Mouse (Mus musculus): ENCODE measurements at regions not wholly inside any gene's neighbourhood (a gene's known extent, or its start where the extent isn't known, plus 50 kb on each side); places are given as distances from the start of the nearest gene placed in this dataset. TPM values are rescaled to one million over a fixed set of nuclear protein-coding genes. Genes with fewer than 3 reads are reported as not detected.

- H3K4me3 ChIP-seq (ENCODE audit: low read depth, low read length): no peak overlapping the region
- no peaks in the 10 kb centered on the region for H3K4me1 ChIP-seq (replicated peaks; ENCODE audit: control insufficient read depth, insufficient read depth, low read length)
- 48% methylated on average over 7 of the region's 7 CpGs for WGBS
Observed at GRCm38 (mm10) chr6:137931318-137931717, 148.4 kb downstream of the Slc15a5 start.

GRCm38 (mm10) chr6:137923364-137923763, 156.4 kb downstream of the Slc15a5 start:
- H3K9me3 ChIP-seq (ENCODE audit: control insufficient read depth, low read length): no peaks in the 10 kb centered on the region
- DNase-seq (ENCODE audit: low spot score) (no peak), ATAC-seq (replicated peaks; ENCODE audit: low FRiP score) (peak; percentile 53; the same call in 1 of the 2 replicates)
- H3K27ac ChIP-seq (ENCODE audit: low read depth, low read length): no peak overlapping the region
- no peaks in the 10 kb centered on the region for H3K36me3 ChIP-seq (ENCODE audit: control insufficient read depth, insufficient read depth, low read length)
- H3K4me1 ChIP-seq (replicated peaks; ENCODE audit: control insufficient read depth, insufficient read depth, low read length): no peaks in the 10 kb centered on the region
- no peaks in the 10 kb centered on the region for H3K27me3 ChIP-seq (ENCODE audit: control insufficient read depth, insufficient read depth, low read length)
- 45% methylated on average over 4 of the region's 4 CpGs for WGBS
- no peak overlapping the region for H3K9ac ChIP-seq (ENCODE audit: low read length)
- no peak overlapping the region for H3K4me3 ChIP-seq (ENCODE audit: low read depth, low read length)
- no peak overlapping the region for H3K4me2 ChIP-seq (ENCODE audit: low read depth, low read length, severe bottlenecking)

More at GRCm38 (mm10) chr6:137931318-137931717, 148.4 kb downstream of the Slc15a5 start:
- Histone ChIP-seq H3K27me3 (ENCODE audit: control insufficient read depth, insufficient read depth, low read length) (no peaks in the 10 kb centered on the region), H3K36me3 (ENCODE audit: control insufficient read depth, insufficient read depth, low read length) (no peaks in the 10 kb centered on the region), H3K4me2 (ENCODE audit: low read depth, low read length, severe bottlenecking) (no peak overlapping the region), H3K27ac (ENCODE audit: low read depth, low read length) (no peak overlapping the region), H3K9me3 (ENCODE audit: control insufficient read depth, low read length) (no peaks in the 10 kb centered on the region), H3K9ac (ENCODE audit: low read length) (no peak overlapping the region)
- DNase-seq (ENCODE audit: low spot score): no peak
- no peak for ATAC-seq (replicated peaks; ENCODE audit: low FRiP score)

DNA sequence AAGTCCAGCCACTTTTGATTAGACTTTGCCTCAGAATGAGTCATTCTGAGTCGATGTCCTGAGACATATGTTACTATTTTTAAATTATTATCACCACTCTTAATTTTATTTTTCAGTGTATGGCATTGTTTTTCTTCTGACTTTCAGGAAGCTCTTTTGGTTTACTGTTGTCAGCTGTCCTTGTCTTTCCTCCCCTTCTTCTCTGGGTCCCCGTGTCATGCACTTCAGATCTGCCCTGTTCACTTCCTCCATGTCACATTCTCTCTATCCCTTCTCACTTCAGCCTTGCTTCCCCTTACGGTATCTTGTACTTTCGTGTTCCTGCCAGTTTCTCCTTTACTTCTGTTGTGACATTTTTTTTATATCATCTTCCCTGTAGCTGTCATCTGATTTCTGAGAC, 161.6 kb downstream of the Slc15a5 start:
- ATAC-seq (replicated peaks; ENCODE audit: low FRiP score): no peak
- no peak for DNase-seq (ENCODE audit: low spot score)
- WGBS: 82% methylated on average over 4 of the region's 4 CpGs
- Histone ChIP-seq H3K9me3 (ENCODE audit: control insufficient read depth, low read length) (no peaks in the 10 kb centered on the region), H3K4me2 (ENCODE audit: low read depth, low read length, severe bottlenecking) (no peak overlapping the region), H3K27ac (ENCODE audit: low read depth, low read length) (no peak overlapping the region), H3K27me3 (ENCODE audit: control insufficient read depth, insufficient read depth, low read length) (no peaks in the 10 kb centered on the region), H3K36me3 (ENCODE audit: control insufficient read depth, insufficient read depth, low read length) (no peaks in the 10 kb centered on the region), H3K9ac (ENCODE audit: low read length) (no peak overlapping the region), H3K4me3 (ENCODE audit: low read depth, low read length) (no peak overlapping the region), H3K4me1 (replicated peaks; ENCODE audit: control insufficient read depth, insufficient read depth, low read length) (no peaks in the 10 kb centered on the region)

- 84% methylated on average over 4 of the region's 4 CpGs for WGBS
- no peak overlapping the region for H3K4me2 ChIP-seq (ENCODE audit: low read depth, low read length, severe bottlenecking)
- H3K4me1 ChIP-seq (replicated peaks; ENCODE audit: control insufficient read depth, insufficient read depth, low read length): no peaks in the 10 kb centered on the region
- H3K27me3 ChIP-seq (ENCODE audit: control insufficient read depth, insufficient read depth, low read length): no peaks in the 10 kb centered on the region
- H3K4me3 ChIP-seq (ENCODE audit: low read depth, low read length): no peak overlapping the region
- no peak overlapping the region for H3K27ac ChIP-seq (ENCODE audit: low read depth, low read length)
- no peaks in the 10 kb centered on the region for H3K9me3 ChIP-seq (ENCODE audit: control insufficient read depth, low read length)
- no peaks in the 10 kb centered on the region for H3K36me3 ChIP-seq (ENCODE audit: control insufficient read depth, insufficient read depth, low read length)
- H3K9ac ChIP-seq (ENCODE audit: low read length): no peak overlapping the region
- ATAC-seq (replicated peaks; ENCODE audit: low FRiP score): no peak
- DNase-seq (ENCODE audit: low spot score): no peak
Observed at GRCm38 (mm10) chr6:137907836-137908235, 153.5 kb downstream of the Dera start.

Small RNA genes lying in the stretch of these regions (microRNA-seq; reads per million reads assigned to microRNA genes)
- not detected for gene Gm24308 (ENCODE audit: insufficient number of aligned reads)
